Mouse (Mus musculus) midbrain, embryonic 11.5 days (tissue): ENCODE data around the gene Ell2. TPM values are rescaled to one million over a fixed set of nuclear protein-coding genes. Genes with fewer than 3 reads are reported as not detected.

Experiments
- ATAC-seq: fragments of 200-750 bp; cut with Nextera tagmentation; 2 replicates; pipeline ENCODE4 v1.8.0; 2017; ENCODE audit warnings: moderate TSS enrichment, moderate library complexity; ENCODE audit not compliant: low FRiP score
- DNase-seq: peaks from one replicate; pipeline ENCODE4 v3.0.0; 2015; ENCODE audit warnings: low spot score; ENCODE audit errors: missing footprints
- H3K27ac ChIP-seq: fragments of 300-500 bp; sonication (generic); 2 replicates; pipeline ENCODE4 v1.5.1; 2014; ENCODE audit warnings: low read depth, low read length
- H3K27me3 ChIP-seq: fragments of 300-500 bp; sonication (generic); 2 replicates; pipeline ENCODE4 v1.6.1; 2014; ENCODE audit warnings: mild to moderate bottlenecking, low read length, moderate library complexity, mixed read lengths; ENCODE audit not compliant: control insufficient read depth, insufficient read depth
- H3K36me3 ChIP-seq: fragments of 300-500 bp; sonication (generic); 2 replicates; pipeline ENCODE4 v1.6.1; 2014; ENCODE audit warnings: mild to moderate bottlenecking, low read length, moderate library complexity, mixed read lengths; ENCODE audit not compliant: control insufficient read depth, insufficient read depth
- H3K4me1 ChIP-seq: fragments of 300-500 bp; sonication (generic); 2 replicates; pipeline ENCODE4 v1.6.1; 2014; ENCODE audit warnings: low read length; ENCODE audit not compliant: control insufficient read depth, insufficient read depth
- H3K4me2 ChIP-seq: fragments of 300-500 bp; sonication (generic); 2 replicates; pipeline ENCODE4 v1.6.1; 2014; ENCODE audit warnings: mild to moderate bottlenecking, moderate library complexity
- H3K4me3 ChIP-seq: fragments of 300-500 bp; sonication (generic); 2 replicates; pipeline ENCODE4 v1.5.1; 2014; ENCODE audit warnings: low read depth, low read length
- H3K9ac ChIP-seq: fragments of 300-500 bp; sonication (generic); 2 replicates; pipeline ENCODE4 v1.6.1; 2014; ENCODE audit warnings: low read length
- H3K9me3 ChIP-seq: fragments of 300-500 bp; sonication (generic); 2 replicates; pipeline ENCODE4 v1.6.1; 2016; ENCODE audit warnings: low read length; ENCODE audit not compliant: control insufficient read depth
- WGBS: fragments of 180-500 bp; shearing (Covaris S2); extraction: QIAGEN DNeasy Blood & Tissue Kit; methylation state at CpG from one replicate; pipeline ENCODE4 v1.1.7; 2014; 5-methylcytosine and 5-hydroxymethylcytosine counted together
- polyA plus RNA-seq: library from polyadenylated mRNA; unstranded; fragments of >200 nt; fragmentation: Nextera tagmentation; extraction: Ambion mirVana; gene quantifications from 2 replicates; pipeline ENCODE4 v1.2.1, GENCODE M21; 2014

Ell2 gene
- 5.1 and 6.2 TPM in 2 replicates for polyA plus RNA-seq

GRCm38 (mm10) chr13:75706457-75706856, at the start of gene Ell2:
Gene Ell2 (plus strand): TSS chr13:75706757.
- 97% methylated on average over 1 of the region's 1 CpGs for WGBS
- Histone ChIP-seq H3K27me3 (peaks cover 7% of the 10 kb centered on the region; the same call in 1 of the 2 replicates), H3K4me2 (peak within 1 kb of the TSS; percentile 60), H3K36me3 (no peaks in the 10 kb centered on the region), H3K9me3 (no peaks in the 10 kb centered on the region), H3K4me3 (peak within 1 kb of the TSS; percentile 80), H3K9ac (peak within 1 kb of the TSS; percentile 70), H3K4me1 (peaks cover 3% of the 10 kb centered on the region; the same call in 1 of the 2 replicates), H3K27ac (peak within 1 kb of the TSS; percentile 40; the same call in 1 of the 2 replicates)
- DNase-seq (no peak), ATAC-seq (no peak)

- H3K9me3 ChIP-seq = no peaks in the 10 kb centered on the region
- H3K4me3 ChIP-seq = no peak overlapping the region
- DNase-seq (no peak), ATAC-seq (no peak)
- H3K27me3 ChIP-seq = no peaks in the 10 kb centered on the region
- no peak overlapping the region for H3K4me2 ChIP-seq
- 27% methylated on average over 3 of the region's 3 CpGs for WGBS
- no peaks in the 10 kb centered on the region for H3K36me3 ChIP-seq
- no peaks in the 10 kb centered on the region for H3K4me1 ChIP-seq
- no peak overlapping the region for H3K9ac ChIP-seq
- H3K27ac ChIP-seq = no peak overlapping the region
Measured at GRCm38 (mm10) chr13:75685438-75685837, 21.1 kb upstream of the Ell2 start.

GRCm38 (mm10) chr13:75686995-75687394, 19.6 kb upstream of the Ell2 start:
- H3K27me3 ChIP-seq = no peaks in the 10 kb centered on the region
- H3K4me2 ChIP-seq = no peak overlapping the region
- H3K36me3 ChIP-seq = no peaks in the 10 kb centered on the region
- H3K4me1 ChIP-seq = no peaks in the 10 kb centered on the region
- no peak overlapping the region for H3K4me3 ChIP-seq
- no peak overlapping the region for H3K27ac ChIP-seq
- DNase-seq (no peak), ATAC-seq (no peak)
- no peak overlapping the region for H3K9ac ChIP-seq
- no peaks in the 10 kb centered on the region for H3K9me3 ChIP-seq
- WGBS = 87% methylated on average over 4 of the region's 4 CpGs

GRCm38 (mm10) chr13:75691625-75692024, 14.9 kb upstream of the Ell2 start:
- no peak for ATAC-seq
- H3K9me3 ChIP-seq = no peaks in the 10 kb centered on the region
- no peaks in the 10 kb centered on the region for H3K36me3 ChIP-seq
- no peak for DNase-seq
- no peaks in the 10 kb centered on the region for H3K4me1 ChIP-seq
- H3K9ac ChIP-seq = no peak overlapping the region
- no peaks in the 10 kb centered on the region for H3K27me3 ChIP-seq
- no peak overlapping the region for H3K4me2 ChIP-seq
- H3K4me3 ChIP-seq = no peak overlapping the region
- no peak overlapping the region for H3K27ac ChIP-seq

GRCm38 (mm10) chr13:75693081-75693480, 13.5 kb upstream of the Ell2 start:
- no peak overlapping the region for H3K27ac ChIP-seq
- H3K4me1 ChIP-seq = no peaks in the 10 kb centered on the region
- H3K4me2 ChIP-seq = no peak overlapping the region
- H3K4me3 ChIP-seq = no peak overlapping the region
- no peak for ATAC-seq
- no peaks in the 10 kb centered on the region for H3K9me3 ChIP-seq
- H3K27me3 ChIP-seq = no peaks in the 10 kb centered on the region
- no peak overlapping the region for H3K9ac ChIP-seq
- no peaks in the 10 kb centered on the region for H3K36me3 ChIP-seq
- DNase-seq = no peak

- no peak for DNase-seq
- no peak for ATAC-seq
- 55% methylated on average over 5 of the region's 5 CpGs for WGBS
- H3K27me3 ChIP-seq = no peaks in the 10 kb centered on the region
- H3K27ac ChIP-seq = no peak overlapping the region
- H3K9ac ChIP-seq = no peak overlapping the region
- no peaks in the 10 kb centered on the region for H3K4me1 ChIP-seq
- H3K4me3 ChIP-seq = no peak overlapping the region
- H3K36me3 ChIP-seq = no peaks in the 10 kb centered on the region
- no peaks in the 10 kb centered on the region for H3K9me3 ChIP-seq
- H3K4me2 ChIP-seq = no peak overlapping the region
Measured at GRCm38 (mm10) chr13:75702814-75703213, 3.7 kb upstream of the Ell2 start.

GRCm38 (mm10) chr13:75706882-75707816, 592 bp downstream of the Ell2 start:
- peak; percentile 98 for DNase-seq
- no peaks in the 10 kb centered on the region for H3K9me3 ChIP-seq
- peak overlapping the region; percentile 70 for H3K9ac ChIP-seq
- no peaks in the 10 kb centered on the region for H3K36me3 ChIP-seq
- peak overlapping the region; percentile 60 for H3K4me2 ChIP-seq
- peak overlapping the region; percentile 40; the same call in 1 of the 2 replicates for H3K27ac ChIP-seq
- H3K27me3 ChIP-seq = peaks cover 7% of the 10 kb centered on the region; the same call in 1 of the 2 replicates
- H3K4me1 ChIP-seq = peaks cover 3% of the 10 kb centered on the region; the same call in 1 of the 2 replicates
- H3K4me3 ChIP-seq = peak overlapping the region; percentile 80
- peak; percentile 100 for ATAC-seq
- 8% methylated on average over 56 of the region's 64 CpGs for WGBS

GRCm38 (mm10) chr13:75707821-75708636, 1.5 kb downstream of the Ell2 start:
- Histone ChIP-seq H3K27ac (peak overlapping the region; percentile 40; the same call in 1 of the 2 replicates), H3K36me3 (no peaks in the 10 kb centered on the region), H3K4me3 (peak overlapping the region; percentile 80), H3K9me3 (no peaks in the 10 kb centered on the region), H3K4me2 (peak overlapping the region; percentile 60), H3K4me1 (peaks cover 3% of the 10 kb centered on the region; the same call in 1 of the 2 replicates), H3K27me3 (peaks cover 7% of the 10 kb centered on the region; the same call in 1 of the 2 replicates), H3K9ac (peak overlapping the region; percentile 70)
- ATAC-seq = peak; percentile 75
- peak; percentile 94 for DNase-seq
- WGBS = under 1% methylated on average over 80 of the region's 83 CpGs
